Mouse (Mus musculus) stomach, embryonic 16.5 days (tissue): ENCODE measurements at regions not wholly inside any gene's neighbourhood (a gene's known extent, or its start where the extent isn't known, plus 50 kb on each side); places are given as distances from the start of the nearest gene placed in this dataset.

Experiments
- ATAC-seq: fragments of 200-750 bp; cut with Nextera tagmentation; 2 replicates; pipeline ENCODE4 v1.8.0; 2017; ENCODE audit warnings: moderate number of reproducible peaks, moderate TSS enrichment; ENCODE audit not compliant: insufficient read depth, low FRiP score
- H3K27ac ChIP-seq: fragments of 300-500 bp; sonication (generic); 2 replicates; pipeline ENCODE4 v1.5.1; 2014; ENCODE audit warnings: low read length
- H3K27me3 ChIP-seq: fragments of 300-500 bp; sonication (generic); 2 replicates; pipeline ENCODE4 v1.6.1; 2014; ENCODE audit warnings: low read length, control low read depth, mixed read lengths; ENCODE audit not compliant: control insufficient read depth, insufficient read depth
- H3K36me3 ChIP-seq: fragments of 300-500 bp; sonication (generic); 2 replicates; pipeline ENCODE4 v1.6.1; 2014; ENCODE audit warnings: low read length; ENCODE audit not compliant: control insufficient read depth, insufficient read depth
- H3K4me1 ChIP-seq: fragments of 300-500 bp; sonication (generic); 2 replicates; pipeline ENCODE4 v1.6.1; 2014; ENCODE audit warnings: low read length, control low read depth, mixed read lengths; ENCODE audit not compliant: control insufficient read depth, insufficient read depth
- H3K4me2 ChIP-seq: fragments of 300-500 bp; sonication (generic); 2 replicates; pipeline ENCODE4 v1.6.1; 2014; ENCODE audit warnings: low read depth, low read length, mixed read lengths
- H3K4me3 ChIP-seq: fragments of 300-500 bp; sonication (generic); replicated peaks from 2 replicates; pipeline ENCODE4 v1.5.1; 2014; ENCODE audit warnings: mild to moderate bottlenecking, low read length
- H3K9ac ChIP-seq: fragments of 300-500 bp; sonication (generic); 2 replicates; pipeline ENCODE4 v1.6.1; 2014; ENCODE audit warnings: low read length
- H3K9me3 ChIP-seq: fragments of 300-500 bp; sonication (generic); replicated peaks from 2 replicates; pipeline ENCODE4 v1.6.1; 2016; ENCODE audit warnings: low read length, control low read depth; ENCODE audit not compliant: control insufficient read depth
- WGBS: fragments of 180-500 bp; shearing (Covaris S2); extraction: QIAGEN DNeasy Blood & Tissue Kit; methylation state at CpG from one replicate; pipeline ENCODE4 v1.1.7; 2014; 5-methylcytosine and 5-hydroxymethylcytosine counted together

DNA sequence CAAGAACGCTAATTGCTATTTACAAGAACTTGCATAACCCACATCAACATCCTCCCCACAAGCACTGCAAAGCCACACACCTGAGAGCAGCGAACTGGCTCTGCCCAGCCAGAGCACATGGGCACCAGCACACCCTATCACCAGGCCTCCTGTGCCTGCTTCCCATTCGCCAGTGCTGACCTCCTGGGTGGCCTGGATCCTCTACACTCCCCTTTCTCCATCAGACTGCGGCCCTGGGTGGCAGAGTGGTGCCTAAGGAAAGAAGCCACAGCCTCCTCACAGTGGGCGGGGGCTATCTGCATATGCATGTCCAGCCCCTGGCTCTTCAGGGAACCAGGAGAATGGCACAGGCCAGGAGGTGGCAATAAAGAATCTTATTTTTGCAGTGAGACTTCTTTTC is 187.9 kb upstream of the Klf14 start:
- 61% methylated on average over 5 of the region's 5 CpGs for WGBS
- Histone ChIP-seq H3K4me1 (0 out of 2 replicates have a peak, but pooled peaks cover 3% of the 10 kb centered on the region), H3K4me2 (no peak overlapping the region), H3K9ac (no peak overlapping the region), H3K4me3 (no peak overlapping the region), H3K36me3 (no peaks in the 10 kb centered on the region), H3K27ac (no peak overlapping the region), H3K27me3 (no peaks in the 10 kb centered on the region), H3K9me3 (no peaks in the 10 kb centered on the region)
- ATAC-seq, result no peak

GRCm38 (mm10) chr6:31147682-31148081 is 188.8 kb upstream of the Klf14 start:
- Histone ChIP-seq H3K36me3 (no peaks in the 10 kb centered on the region), H3K9me3 (no peaks in the 10 kb centered on the region), H3K27me3 (no peaks in the 10 kb centered on the region), H3K4me2 (no peak overlapping the region), H3K4me3 (no peak overlapping the region), H3K4me1 (0 out of 2 replicates have a peak, but pooled peaks cover 3% of the 10 kb centered on the region), H3K9ac (no peak overlapping the region), H3K27ac (no peak overlapping the region)
- ATAC-seq, result no peak
- 81% methylated on average over 10 of the region's 10 CpGs for WGBS

DNA sequence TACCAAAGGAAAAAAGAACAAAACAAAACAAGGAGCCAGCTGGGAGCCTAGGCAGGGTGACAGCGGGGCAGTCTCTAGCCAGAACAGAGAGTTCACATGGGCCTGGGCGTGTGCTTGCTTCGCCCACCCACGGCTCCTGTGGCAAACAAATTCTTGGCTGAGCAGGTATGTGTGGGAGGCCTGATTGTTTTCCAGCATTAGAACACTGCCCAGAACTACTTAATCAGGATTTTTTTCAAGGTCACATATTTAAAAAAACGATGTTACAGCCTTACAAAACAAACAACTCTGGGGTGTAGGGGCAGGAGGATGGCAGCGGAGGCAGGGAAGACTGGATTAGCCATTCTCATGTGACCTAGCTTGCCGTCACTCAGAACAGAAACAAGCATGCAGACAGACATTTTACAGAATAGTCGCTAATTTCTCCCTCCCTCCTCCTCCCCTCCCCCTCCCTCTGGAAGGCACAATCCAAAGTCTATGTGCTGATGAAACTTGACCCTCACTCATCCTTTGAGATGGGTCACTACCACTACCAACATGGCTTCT is 189.5 kb upstream of the Klf14 start:
- H3K4me2 ChIP-seq, result no peak overlapping the region
- H3K9me3 ChIP-seq, result no peaks in the 10 kb centered on the region
- WGBS, result 51% methylated on average over 8 of the region's 8 CpGs
- H3K27me3 ChIP-seq, result no peaks in the 10 kb centered on the region
- no peak overlapping the region for H3K27ac ChIP-seq
- no peak overlapping the region for H3K9ac ChIP-seq
- no peak overlapping the region for H3K4me3 ChIP-seq
- peak; percentile 51; the same call in 1 of the 2 replicates for ATAC-seq
- H3K36me3 ChIP-seq, result no peaks in the 10 kb centered on the region
- 0 out of 2 replicates have a peak, but pooled peaks cover 3% of the 10 kb centered on the region for H3K4me1 ChIP-seq

GRCm38 (mm10) chr6:31149164-31149563 is 190.3 kb upstream of the Klf14 start:
- Histone ChIP-seq H3K4me1 (0 out of 2 replicates have a peak, but pooled peaks cover 3% of the 10 kb centered on the region), H3K36me3 (no peaks in the 10 kb centered on the region), H3K9me3 (no peaks in the 10 kb centered on the region), H3K27ac (no peak overlapping the region), H3K27me3 (no peaks in the 10 kb centered on the region), H3K9ac (no peak overlapping the region), H3K4me2 (no peak overlapping the region), H3K4me3 (no peak overlapping the region)
- ATAC-seq, result peak; percentile 71
- 66% methylated on average over 6 of the region's 6 CpGs for WGBS

DNA sequence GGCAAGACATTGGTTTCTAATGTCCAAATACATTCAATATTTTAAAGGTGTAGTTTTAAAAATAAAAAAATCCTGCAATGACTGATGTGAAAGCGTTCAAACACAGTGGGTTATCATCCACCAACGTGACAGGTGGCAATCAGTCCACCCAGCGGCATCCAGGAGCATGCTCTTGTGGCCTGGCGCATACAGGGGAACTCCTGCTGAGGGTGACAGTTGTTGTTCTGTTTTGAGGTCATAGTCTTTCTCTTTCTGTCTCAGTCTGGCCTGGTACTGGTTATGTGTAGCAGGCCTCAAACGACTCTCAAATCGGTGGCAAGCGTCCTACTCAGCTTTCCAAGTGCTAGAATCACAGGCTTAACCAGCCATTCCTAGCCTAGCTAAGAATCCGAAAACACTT is 191.5 kb upstream of the Klf14 start:
- Histone ChIP-seq H3K4me2 (no peak overlapping the region), H3K27me3 (no peaks in the 10 kb centered on the region), H3K27ac (no peak overlapping the region), H3K9me3 (no peaks in the 10 kb centered on the region), H3K9ac (no peak overlapping the region), H3K4me1 (0 out of 2 replicates have a peak, but pooled peaks cover 3% of the 10 kb centered on the region), H3K36me3 (no peaks in the 10 kb centered on the region), H3K4me3 (no peak overlapping the region)
- no peak for ATAC-seq
- WGBS, result 86% methylated on average over 8 of the region's 8 CpGs

DNA sequence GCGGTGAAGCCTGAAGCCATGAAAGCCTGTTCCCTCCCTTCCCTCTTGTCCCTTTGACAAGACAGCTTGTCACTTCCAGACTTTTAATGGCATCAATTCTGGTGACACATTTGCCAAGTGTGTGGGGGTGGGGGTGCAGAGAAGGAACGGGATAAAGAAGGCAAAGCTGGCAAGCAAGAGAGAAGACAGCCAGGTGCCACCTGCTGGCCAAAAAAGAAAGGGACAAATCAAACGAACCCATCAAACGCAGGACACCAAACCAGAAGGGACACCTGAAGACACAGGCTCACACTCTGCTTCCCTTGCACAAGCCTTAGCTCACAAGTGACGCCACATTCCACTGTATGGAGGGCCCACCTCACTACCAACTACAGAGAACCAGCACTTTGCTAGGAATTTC is 197.0 kb upstream of the Klf14 start:
- Histone ChIP-seq H3K4me1 (peaks cover 9% of the 10 kb centered on the region; the same call in 1 of the 2 replicates), H3K4me3 (no peak overlapping the region), H3K9ac (no peak overlapping the region), H3K36me3 (no peaks in the 10 kb centered on the region), H3K27me3 (no peaks in the 10 kb centered on the region), H3K27ac (no peak overlapping the region), H3K4me2 (no peak overlapping the region), H3K9me3 (no peaks in the 10 kb centered on the region)
- no peak for ATAC-seq
- 22% methylated on average over 5 of the region's 5 CpGs for WGBS

- H3K27me3 ChIP-seq, result no peaks in the 10 kb centered on the region
- H3K27ac ChIP-seq, result no peak overlapping the region
- no peaks in the 10 kb centered on the region for H3K9me3 ChIP-seq
- no peak overlapping the region for H3K4me3 ChIP-seq
- no peak for ATAC-seq
- H3K36me3 ChIP-seq, result no peaks in the 10 kb centered on the region
- peaks cover 9% of the 10 kb centered on the region; the same call in 1 of the 2 replicates for H3K4me1 ChIP-seq
- H3K4me2 ChIP-seq, result no peak overlapping the region
- H3K9ac ChIP-seq, result no peak overlapping the region
- WGBS, result 87% methylated on average over 2 of the region's 2 CpGs
Measured at GRCm38 (mm10) chr6:31156999-31157398, 198.1 kb upstream of the Klf14 start.

DNA sequence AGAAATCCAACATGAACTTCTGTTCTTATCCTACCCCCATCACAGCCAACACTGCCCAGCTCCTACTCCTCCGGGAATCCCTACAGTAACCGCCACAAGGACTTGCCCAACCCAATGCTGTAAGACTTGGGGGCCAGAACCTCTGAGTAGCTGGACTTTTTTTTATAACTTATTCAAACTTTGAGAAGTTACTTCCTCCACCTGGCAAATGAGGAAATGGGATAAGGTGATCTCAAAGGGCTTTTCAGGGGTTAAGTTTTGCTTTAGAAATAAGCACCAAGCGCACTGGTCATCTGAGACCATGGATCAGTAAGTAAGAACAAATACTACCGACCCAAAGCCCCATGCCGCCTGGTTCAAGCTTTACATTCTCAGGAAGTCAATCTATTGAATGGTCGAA is 198.6 kb upstream of the Klf14 start:
- no peak overlapping the region for H3K4me2 ChIP-seq
- no peak overlapping the region for H3K27ac ChIP-seq
- no peak for ATAC-seq
- no peaks in the 10 kb centered on the region for H3K9me3 ChIP-seq
- peaks cover 9% of the 10 kb centered on the region; the same call in 1 of the 2 replicates for H3K4me1 ChIP-seq
- H3K4me3 ChIP-seq, result no peak overlapping the region
- no peaks in the 10 kb centered on the region for H3K36me3 ChIP-seq
- no peaks in the 10 kb centered on the region for H3K27me3 ChIP-seq
- WGBS, result 85% methylated on average over 6 of the region's 6 CpGs
- H3K9ac ChIP-seq, result no peak overlapping the region

GRCm38 (mm10) chr6:31158648-31159047 is 199.8 kb upstream of the Klf14 start:
- H3K27me3 ChIP-seq, result no peaks in the 10 kb centered on the region
- no peak overlapping the region for H3K4me3 ChIP-seq
- no peaks in the 10 kb centered on the region for H3K36me3 ChIP-seq
- peaks cover 9% of the 10 kb centered on the region; the same call in 1 of the 2 replicates for H3K4me1 ChIP-seq
- H3K27ac ChIP-seq, result no peak overlapping the region
- H3K4me2 ChIP-seq, result no peak overlapping the region
- no peaks in the 10 kb centered on the region for H3K9me3 ChIP-seq
- ATAC-seq, result peak; percentile 34
- 53% methylated on average over 7 of the region's 7 CpGs for WGBS
- no peak overlapping the region for H3K9ac ChIP-seq
